Comparison of ENCODE assay signal across 8 mouse cellular contexts in genomic region chr11:90638312-90638830, GRCm38 (mm10). TPM values are rescaled to one million over a fixed set of nuclear protein-coding genes. Genes with fewer than 3 reads are reported as not detected.
DNase-seq lines count a peak whose midpoint lies in the region; ATAC-seq and TF ChIP-seq lines count a peak whose summit lies in the region.

No protein-coding gene starts in this region.

- no peaks in the 10 kb centered on the region for H3K27me3 ChIP-seq in heart, adult 2 months (ENCODE audit: control insufficient read depth, insufficient read depth, low read length)
- no peaks in the 10 kb centered on the region for H3K27me3 ChIP-seq in stomach, embryonic 15.5 days (replicated peaks)

- H3K4me1 ChIP-seq in heart, adult 2 months (ENCODE audit: control insufficient read depth, insufficient read depth, low read length) = peaks cover 2% of the 10 kb centered on the region; the same call in 1 of the 2 replicates
- H3K4me1 ChIP-seq in stomach, embryonic 15.5 days = peaks cover 8% of the 10 kb centered on the region; the same call in 1 of the 2 replicates

- TF ChIP-seq CTCF in heart, adult 2 months (IDR thresholded peaks at IDR 0.05) = no peak

- H3K4me3 ChIP-seq in heart, adult 2 months = peak overlapping the region; percentile 77
- H3K4me3 ChIP-seq in stomach, embryonic 15.5 days (replicated peaks) = peak overlapping the region; percentile 98

- intact Hi-C loops in heart, adult 2 months (cut with DNase I) = loop anchor here (10.0 kb wide), 1 partner anchor 634 kb away; the partner anchor contains the start of gene Pctp
- intact Hi-C loops in heart, postnatal 10 days (cut with DNase I) = loop anchor here (5.0 kb wide), 1 partner anchor 646 kb away; no protein-coding TSS in a partner anchor

- TF ChIP-seq POLR2A in heart, adult 2 months (IDR thresholded peaks at IDR 0.05; ENCODE audit: insufficient read depth, low read depth, low read length) = no peak

- under 1% methylated on average over 53 of the region's 54 CpGs for WGBS in heart, adult 2 months
- under 1% methylated on average over 53 of the region's 54 CpGs for WGBS in stomach, embryonic 15.5 days

- TF ChIP-seq EP300 in heart, adult 2 months (IDR thresholded peaks at IDR 0.05; ENCODE audit: insufficient read depth, low read depth, low read length) = no peak

- peak overlapping the region; percentile 98 for H3K9ac ChIP-seq in heart, adult 2 months (ENCODE audit: low read depth, low read length)
- peak overlapping the region; percentile 86 for H3K9ac ChIP-seq in stomach, embryonic 15.5 days

- no peak for DNase-seq in heart, adult 2 months
- DNase-seq in heart, postnatal 10 days = no peak
- DNase-seq in ES-CJ7 (ENCODE audit: low read depth, low spot score) = peak; percentile 71
- peak; percentile 52 for DNase-seq in c-Kit-positive CD71-positive TER-119-positive erythroid progenitor cells, embryonic 14.5 days (ENCODE audit: low spot score)
- DNase-seq in frontal cortex, postnatal 10 days (ENCODE audit: low spot score in 2 of 2) = peak; percentile 38 to 60
- DNase-seq in kidney, adult 8-10 months = peak; percentile 45 to 51
- peak; percentile 51 for DNase-seq in lung, postnatal 10 days

- peak; percentile 64 for ATAC-seq in stomach, embryonic 15.5 days (ENCODE audit: insufficient read depth, low FRiP score, low read depth)

- peaks cover 5% of the 10 kb centered on the region; the same call in 1 of the 2 replicates for H3K79me2 ChIP-seq in heart, adult 2 months (replicated peaks; ENCODE audit: control insufficient read depth, insufficient read depth, low read length)

- H3K27ac ChIP-seq in heart, adult 2 months = peak overlapping the region; percentile 91
- peak overlapping the region; percentile 94 for H3K27ac ChIP-seq in stomach, embryonic 15.5 days

- H3K9me3 ChIP-seq in stomach, embryonic 15.5 days = no peaks in the 10 kb centered on the region

- peak overlapping the region; percentile 66 for H3K4me2 ChIP-seq in stomach, embryonic 15.5 days

- H3K36me3 ChIP-seq in heart, adult 2 months (ENCODE audit: control insufficient read depth, insufficient read depth, low read length) = peaks cover 5% of the 10 kb centered on the region
- peaks cover 6% of the 10 kb centered on the region for H3K36me3 ChIP-seq in stomach, embryonic 15.5 days

RNA-seq across cellular contexts. Expression of gene Cox11, which starts 0.4 kb away (rescaled TPM):
- total RNA-seq in heart, adult 2 months (2021) = 10 to 100 TPM; 19.8 to 26.0 TPM
- 15.4 and 17.3 TPM in 2 replicates for polyA plus RNA-seq in heart, adult 2 months (2012; rRNA removed)
- total RNA-seq in heart, postnatal 10 days (2021) = 10 to 100 TPM; 24.2 to 25.8 TPM
- polyA plus RNA-seq in stomach, embryonic 15.5 days (2015; fragmentation: Nextera tagmentation; extraction: Ambion mirVana) = 37.0 and 38.3 TPM in 2 replicates

RNA-seq across cellular contexts. Expression of gene Stxbp4, which starts 0.5 kb away (rescaled TPM):
- total RNA-seq in heart, adult 2 months (2021) = 1 to 10 TPM; 5.0 to 5.2 TPM
- polyA plus RNA-seq in heart, adult 2 months (2012; rRNA removed) = 1.8 and 3.9 TPM in 2 replicates
- 1 to 10 TPM; 5.6 to 6.2 TPM for total RNA-seq in heart, postnatal 10 days (2021)
- 15.4 and 20.4 TPM in 2 replicates for polyA plus RNA-seq in stomach, embryonic 15.5 days (2015; fragmentation: Nextera tagmentation; extraction: Ambion mirVana)

RNA-seq across cellular contexts. Expression of gene Tom1l1, which starts 49.8 kb away (rescaled TPM):
- 10 to 100 TPM; 15.4 to 16.5 TPM for total RNA-seq in heart, adult 2 months (2021)
- polyA plus RNA-seq in heart, adult 2 months (2012; rRNA removed) = 5.6 and 10.0 TPM in 2 replicates
- 10 to 100 TPM; 16.2 to 18.5 TPM for total RNA-seq in heart, postnatal 10 days (2021)
- 42.7 and 50.5 TPM in 2 replicates for polyA plus RNA-seq in stomach, embryonic 15.5 days (2015; fragmentation: Nextera tagmentation; extraction: Ambion mirVana)

Comparison
In these comparisons a context has a peak if more than half of its experiments do, and no peak if none do; other contexts are left out.
1. DNase-seq: peak in ES-CJ7 (single experiment), c-Kit-positive CD71-positive TER-119-positive erythroid progenitor cells, embryonic 14.5 days (single experiment), frontal cortex, postnatal 10 days (2 of 2), kidney, adult 8-10 months (2 of 2) and lung, postnatal 10 days (single experiment); none in heart, adult 2 months (0 of 2) and heart, postnatal 10 days (0 of 2).